Mouse (Mus musculus) fibroblast of lung, adult 2 months (primary cell): ENCODE data around the gene Cyfip2.

ENCODE experiments used
- DNase-seq: peaks from one replicate; pipeline ENCODE4 v3.0.0-alpha.2; 2011; ENCODE audit warnings: low read depth

Gene Cyfip2

DNA sequence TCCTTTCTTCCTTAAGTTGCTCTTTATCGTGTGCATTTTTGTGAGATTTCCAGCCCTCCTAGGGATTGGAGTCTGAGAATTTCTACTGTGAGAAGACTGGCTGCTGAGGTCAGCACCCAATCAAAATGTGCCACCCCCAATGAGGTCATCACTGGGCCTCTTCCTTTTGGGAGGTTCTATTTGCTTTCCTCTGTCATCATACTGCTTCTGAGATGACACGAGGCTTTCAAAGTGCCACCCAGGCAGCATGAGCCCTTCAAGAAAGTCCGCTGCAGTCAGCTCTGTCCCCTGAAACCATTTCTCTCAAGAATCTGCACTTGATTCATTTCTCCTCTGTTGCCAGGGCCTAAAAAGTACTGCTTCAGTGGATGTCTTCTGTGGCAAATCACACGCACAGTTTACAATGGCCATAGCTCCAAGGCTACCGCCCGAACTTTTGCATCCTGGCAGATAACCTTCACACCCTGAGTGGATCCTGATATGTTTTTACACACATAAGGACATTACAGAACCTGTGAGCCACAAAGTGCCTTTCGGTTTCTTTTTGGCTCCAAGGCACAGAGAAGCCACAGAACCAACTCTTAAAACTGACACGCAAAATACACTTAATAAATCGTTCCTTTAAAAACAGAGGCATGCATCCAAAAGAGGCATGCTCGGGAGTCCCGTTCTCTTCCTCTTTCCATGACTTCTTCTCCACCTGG is 4.2 kb downstream of the Cyfip2 start:
- DNase-seq: no peak

DNA sequence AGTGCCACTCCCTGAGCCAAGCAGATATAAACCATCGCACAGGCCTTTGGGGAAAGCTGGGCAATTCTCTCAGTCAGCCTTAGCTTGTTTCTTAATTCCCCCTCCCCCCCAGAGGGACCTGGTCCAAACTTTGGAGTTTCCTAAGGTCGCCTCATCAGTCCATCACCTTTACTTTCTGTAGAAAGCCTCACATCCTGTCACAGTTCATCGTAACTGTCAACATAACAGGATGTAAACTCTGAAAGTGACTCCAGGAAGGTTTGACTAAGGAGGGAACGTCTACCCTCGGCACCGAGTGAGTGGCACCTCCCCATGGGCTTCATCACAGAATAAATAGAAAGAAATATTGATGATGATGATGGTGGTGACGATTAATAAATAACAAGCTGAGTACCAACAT is 4.9 kb downstream of the Cyfip2 start:
- no peak for DNase-seq

DNA sequence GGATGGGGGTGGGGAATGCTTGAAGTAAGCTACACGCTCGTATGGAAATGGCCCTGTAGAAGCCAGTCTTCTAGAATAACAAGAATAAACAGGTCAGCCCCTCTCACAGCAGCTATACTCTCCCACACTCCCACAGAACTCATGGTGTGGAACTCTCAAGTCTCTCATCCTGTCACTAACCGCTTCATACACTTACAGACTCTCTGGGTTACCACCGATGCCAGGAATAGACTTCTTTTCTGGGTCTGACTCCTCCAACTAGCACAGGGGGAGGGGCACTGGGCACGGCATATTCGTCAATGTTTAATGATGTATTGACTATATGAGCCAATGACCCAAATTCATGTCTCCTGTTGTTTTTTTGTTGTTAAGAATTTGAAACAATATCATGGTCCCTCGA is 5.9 kb downstream of the Cyfip2 start:
- DNase-seq: no peak

DNA sequence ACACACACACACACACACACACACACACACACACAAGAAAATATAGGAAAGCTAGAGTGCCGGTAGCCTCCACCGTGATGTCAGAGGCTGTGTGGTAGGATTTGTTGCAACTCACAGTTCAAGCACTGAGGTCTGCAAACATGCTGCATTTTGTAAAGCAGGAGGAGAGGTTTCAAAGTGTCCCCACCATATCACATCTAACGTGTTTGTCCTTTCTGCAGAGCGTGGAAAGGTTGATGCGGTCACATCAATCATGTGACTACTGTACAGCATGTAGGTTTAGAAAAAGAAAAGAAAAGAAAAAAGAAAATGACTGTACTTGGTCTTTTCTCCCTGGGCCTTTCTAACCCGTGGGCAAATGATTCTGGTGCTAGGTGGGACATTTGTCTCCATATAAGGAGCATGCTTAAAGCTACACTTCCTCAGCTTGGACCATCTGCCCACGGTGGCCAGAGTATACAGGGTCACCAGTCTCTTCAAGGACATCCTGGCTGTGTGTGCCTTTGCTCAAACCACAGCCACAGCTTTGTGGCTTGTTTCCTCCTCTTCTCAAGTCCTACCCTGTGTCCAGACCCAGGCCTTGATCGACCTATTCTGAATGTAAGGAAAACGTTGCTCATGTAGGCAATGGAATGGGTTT is 6.7 kb downstream of the Cyfip2 start:
- no peak for DNase-seq

DNA sequence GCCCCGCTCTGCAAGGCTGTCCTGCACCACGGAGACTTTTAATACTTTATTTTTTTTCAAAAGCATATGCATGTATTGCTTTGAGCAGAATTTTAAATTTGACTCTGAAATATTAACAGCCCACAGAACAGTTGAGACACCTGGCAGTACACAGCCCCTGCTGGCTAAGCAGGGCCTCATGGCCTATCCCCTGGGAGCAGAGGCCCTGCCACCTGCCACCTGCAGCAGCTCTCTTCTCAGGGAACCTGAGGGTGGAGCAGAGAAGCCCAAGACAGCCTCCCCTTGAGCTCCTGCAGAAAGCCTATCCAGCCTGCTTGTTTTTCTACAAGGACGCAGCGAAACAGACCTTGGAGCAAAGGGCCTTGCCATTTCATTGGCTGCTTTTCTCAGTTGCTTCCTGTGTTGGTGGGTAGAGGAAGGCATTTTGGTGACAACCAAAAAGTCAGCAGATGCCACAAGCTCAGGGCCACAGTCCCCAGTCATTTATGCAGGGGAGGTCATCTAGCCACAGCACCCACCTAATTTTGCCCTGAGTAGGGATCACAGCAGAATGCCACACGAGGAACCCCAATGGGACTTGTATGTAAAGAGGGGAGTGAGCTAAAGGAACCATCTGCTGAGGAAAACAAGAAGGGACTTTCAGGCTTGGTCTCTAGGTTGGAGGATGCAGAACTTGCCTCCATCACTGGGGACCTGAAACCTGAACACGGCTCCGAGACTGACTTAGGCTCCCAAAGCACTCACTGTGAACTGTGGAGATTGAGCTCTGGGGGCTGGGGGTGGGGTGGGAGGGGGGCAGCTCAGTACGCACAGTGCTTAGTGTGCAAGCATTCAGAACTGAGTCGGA is 7.6 kb downstream of the Cyfip2 start:
- no peak for DNase-seq

DNA sequence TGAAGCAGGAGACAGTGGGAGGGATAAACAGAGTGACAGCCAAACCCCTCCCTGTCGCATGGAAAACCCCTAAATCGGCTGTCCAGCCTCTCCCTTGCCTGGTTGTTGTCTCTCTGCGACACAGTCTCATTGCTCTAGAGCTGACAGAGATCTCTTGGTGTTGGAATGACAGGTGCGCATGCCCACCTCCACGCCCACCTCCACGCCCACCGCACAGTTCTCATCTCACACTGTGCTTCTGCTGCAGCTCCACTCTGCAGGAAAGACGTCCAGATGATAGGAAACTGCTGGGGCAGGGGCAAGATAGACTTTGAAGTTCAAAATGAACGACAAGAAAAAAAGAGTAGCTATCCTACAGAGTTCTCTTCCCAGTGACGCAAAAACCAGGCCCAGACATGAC is 8.6 kb downstream of the Cyfip2 start:
- no peak for DNase-seq

DNA sequence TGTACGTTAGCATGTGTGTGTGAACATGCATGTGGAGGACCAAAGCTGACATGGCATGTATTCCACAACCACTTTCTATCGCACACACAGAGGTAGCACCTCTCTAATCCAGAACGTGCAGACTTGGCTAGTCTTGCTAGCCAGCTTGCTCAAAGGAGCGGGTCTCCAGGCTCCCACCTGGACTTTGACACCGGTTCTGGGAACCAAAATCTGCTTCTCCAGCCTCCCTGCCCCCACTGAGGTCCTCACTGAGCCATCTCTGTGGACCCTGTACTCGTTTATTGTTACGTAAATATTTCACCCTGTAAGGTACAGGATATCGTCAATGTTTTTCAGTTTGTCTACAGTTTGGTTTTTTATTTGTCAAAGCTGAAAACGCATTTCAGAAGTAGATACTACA is 10.2 kb downstream of the Cyfip2 start:
- no peak for DNase-seq

DNA sequence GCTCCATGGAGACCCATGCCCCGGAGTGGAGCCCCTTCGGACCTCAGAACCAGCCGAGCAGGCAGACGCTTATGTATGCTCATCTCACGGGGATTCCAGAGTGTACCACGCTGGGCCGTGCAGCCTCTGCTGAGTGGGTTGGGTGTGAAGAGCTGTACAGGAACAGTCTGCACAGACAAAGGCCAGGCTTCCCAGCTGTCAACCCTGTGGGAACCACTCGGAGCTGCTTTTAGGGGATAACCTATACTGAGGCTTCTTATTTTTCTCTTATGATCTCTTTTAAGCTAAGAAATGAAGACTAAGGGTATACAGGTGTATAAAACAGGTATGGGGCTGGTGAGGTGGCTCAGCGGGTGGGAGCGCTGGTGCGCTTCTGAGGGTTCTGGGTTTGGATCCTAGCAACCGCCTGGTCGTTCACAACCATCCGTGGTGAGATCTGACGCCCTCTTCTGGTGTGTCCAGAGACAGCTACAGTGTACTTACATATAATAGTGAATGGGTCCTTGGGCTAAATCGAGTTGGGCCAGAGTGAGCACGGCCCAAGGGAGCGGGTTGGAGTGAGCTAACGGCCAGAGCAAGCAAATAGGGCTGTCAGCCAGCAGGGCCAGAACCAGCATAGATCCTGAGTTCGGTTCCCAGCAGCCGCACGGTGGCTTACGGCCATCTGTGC is 10.9 kb downstream of the Cyfip2 start:
- DNase-seq: no peak

DNA sequence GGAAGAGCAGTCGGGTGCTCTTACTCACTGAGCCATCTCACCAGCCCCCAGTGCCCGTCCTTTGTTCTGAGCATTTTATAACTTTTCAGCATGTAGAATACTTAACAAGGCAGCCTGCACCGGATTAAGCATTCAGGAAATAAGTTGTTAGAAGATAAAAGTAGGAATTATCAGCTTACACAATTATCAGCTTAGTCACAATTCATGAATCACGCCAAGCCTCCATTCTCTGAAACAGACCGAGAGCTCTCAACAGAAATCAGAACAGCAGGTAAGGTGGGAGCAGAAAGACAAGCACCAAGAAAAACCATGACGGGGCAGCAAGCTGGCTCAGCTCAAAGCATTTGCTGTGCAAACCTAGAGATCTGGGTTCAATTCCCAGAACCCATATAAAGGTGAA is 12.8 kb downstream of the Cyfip2 start:
- DNase-seq: no peak

DNA sequence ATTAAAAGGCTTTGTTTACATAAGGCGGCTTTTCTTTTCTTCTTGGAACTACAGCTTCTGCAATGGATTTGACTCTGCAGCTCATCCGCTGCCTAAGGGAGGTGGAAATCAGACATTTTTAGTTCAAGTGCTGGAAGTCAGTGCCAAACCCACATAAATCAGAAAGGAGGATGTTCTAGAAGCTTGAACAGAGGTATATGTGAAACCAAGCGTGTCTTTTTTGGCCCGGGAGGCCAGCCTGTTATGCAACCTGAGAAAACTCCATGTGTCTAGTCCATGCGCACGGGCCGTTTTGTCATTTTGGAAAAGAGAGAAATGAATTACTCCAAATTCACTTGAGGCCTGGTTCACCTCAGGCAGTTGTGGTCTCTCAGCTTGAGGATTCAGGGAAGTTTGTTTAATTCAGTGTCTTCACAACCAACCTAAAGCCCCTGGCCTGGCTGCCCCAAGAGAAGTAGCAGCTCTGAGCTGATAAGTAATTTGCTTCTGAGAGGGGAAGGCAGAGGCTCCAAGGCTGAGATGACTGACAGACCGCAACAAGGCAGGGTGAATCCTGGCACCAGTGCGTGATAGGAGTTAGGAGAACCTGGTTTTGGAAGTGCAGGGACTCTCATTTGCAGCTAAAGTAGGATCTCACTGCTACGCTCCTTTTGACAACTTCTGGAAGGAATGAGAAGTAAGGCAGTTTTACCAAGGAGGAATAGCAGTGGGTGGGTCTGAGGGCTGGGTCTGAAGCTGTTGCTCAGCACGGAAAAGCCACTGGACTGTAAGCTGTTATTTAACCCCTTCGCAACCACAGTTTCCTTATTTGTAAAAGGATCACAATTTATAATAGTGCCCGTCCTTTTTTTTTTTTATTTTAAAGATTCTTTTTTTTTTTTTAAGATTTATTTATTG is 13.5 kb downstream of the Cyfip2 start:
- DNase-seq: no peak

DNA sequence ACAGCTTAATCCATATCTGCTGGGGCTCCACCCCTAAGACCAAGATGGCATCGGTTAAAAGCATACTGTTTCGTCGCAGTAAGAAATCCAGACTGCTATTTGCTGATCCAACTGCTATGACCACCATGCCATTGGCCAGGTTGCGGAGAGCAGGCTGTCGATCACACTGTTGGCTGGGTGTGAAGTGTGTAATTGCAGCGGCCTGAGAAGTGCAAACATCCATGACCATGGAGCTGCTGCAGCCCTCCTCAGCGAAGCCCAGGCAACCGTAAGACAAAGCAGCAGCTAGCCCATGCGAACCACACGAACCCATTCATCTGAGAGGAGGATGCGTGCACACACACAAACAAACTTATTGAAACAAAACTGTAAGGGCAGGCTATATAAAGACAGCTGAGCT is 18.3 kb downstream of the Cyfip2 start:
- DNase-seq: no peak

DNA sequence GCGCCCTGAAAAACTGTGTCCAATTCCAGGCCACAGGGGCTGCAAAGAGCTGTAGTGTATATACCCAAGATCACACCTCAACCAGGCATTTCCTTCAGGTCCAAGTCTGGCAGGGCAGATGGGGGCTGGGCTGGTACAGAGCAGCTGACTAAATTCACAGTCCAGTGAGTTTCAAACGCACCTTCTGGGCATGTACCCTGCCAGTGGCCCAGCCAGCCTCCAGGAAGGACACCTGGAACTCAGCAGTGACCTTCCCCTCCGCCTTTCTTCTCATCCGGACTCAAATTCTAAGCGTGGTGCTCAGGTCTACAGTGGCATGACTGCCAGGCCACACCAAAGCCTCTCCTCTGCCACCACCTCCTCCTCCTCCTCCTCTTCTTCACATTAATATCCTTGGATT is 19.2 kb downstream of the Cyfip2 start:
- no peak for DNase-seq

DNA sequence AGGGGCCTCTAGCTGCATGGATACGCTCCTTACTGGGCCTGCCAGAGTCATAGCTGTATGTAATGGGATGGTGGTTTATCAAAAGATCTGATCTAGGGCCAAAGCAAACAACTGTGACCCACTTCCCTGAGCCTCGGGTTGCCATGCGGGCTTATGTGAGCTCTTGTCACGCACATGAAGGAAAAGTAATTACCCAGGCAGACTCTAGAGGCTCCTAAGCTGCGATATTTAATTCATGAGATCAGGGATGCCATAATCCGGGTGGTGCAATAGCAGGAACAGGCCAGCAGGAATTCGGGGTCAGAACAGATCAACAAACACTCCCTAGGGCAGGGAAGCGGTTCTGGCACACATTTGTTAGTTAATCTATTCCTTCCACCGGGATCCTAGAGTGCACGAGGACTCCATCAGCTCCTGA is 21.7 kb downstream of the Cyfip2 start:
- DNase-seq: peak; percentile 5

DNA sequence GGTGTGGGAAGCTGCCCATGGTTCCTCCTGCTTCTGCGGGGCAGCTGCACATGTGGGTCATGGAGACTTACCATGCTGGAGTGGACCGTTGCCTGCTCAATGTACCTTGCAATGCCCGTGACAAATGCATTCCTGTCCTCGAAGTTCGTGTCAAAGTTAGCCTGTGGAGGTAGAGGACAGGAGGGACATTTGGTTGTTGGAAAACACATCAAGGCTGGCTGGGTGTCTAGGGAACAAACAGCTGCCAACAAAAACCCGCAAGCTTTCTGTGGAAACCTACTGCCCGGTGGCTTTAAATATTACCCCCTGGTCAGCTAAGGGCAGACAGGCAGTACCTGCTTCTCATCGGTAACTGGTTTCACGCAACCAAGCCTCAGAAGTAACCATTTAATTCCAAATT is 23.1 kb downstream of the Cyfip2 start:
- DNase-seq: no peak

DNA sequence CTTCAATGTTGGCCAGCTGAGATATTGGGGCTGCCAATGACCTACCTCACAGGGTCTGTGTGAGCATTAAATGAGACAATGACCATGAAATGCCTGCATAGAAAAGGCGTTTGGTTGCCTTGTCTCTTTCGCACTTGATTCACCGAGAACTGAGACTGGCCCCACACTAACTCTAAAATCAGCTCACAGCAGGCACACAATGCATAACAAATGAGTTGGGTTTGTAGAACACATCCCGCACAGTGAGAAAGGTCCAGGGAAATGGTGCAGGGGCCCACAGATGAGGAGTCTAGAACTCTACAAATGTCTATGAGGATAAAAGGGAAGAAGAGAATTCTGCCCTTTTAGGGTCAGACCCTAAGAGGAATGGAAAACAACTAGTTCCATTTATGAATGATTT is 23.6 kb downstream of the Cyfip2 start:
- no peak for DNase-seq

DNA sequence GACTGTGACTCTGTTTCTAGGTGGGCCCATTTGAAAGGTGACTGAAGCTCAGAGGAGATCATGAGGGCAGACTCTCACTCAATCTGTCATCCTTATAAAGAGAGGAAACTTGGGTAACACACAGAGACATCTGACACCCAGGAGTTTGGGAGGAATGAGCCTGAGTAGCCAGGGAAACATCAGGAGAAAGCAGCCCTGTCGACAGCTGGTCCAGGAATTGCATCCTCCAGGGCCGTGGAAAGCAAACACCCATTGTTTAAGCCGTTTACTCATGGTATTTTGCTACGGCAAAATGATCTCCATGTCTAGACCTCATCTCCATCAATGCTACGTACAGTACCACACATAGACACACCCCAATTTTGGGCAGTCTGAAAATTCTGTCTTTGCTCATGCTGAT is 24.6 kb downstream of the Cyfip2 start:
- no peak for DNase-seq

DNA sequence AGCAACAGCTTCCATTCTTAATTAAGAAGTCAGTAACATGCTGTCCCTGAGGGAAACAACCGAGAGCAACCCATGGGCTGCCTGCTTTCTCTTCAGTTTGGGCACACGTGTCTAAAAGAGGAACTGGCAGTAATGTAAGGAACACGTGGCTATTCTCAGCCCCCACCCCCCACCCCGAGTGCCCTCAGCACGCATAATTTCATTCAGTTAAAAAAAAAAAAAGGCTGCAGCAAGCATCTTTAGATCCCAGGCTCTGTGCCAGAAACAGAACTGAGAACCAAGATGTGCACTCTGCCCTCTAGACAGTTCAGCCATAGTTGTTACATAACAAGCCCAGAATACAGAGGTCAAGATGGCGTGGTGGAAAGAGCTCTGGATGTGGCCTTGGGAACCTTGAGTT is 25.9 kb downstream of the Cyfip2 start:
- DNase-seq: no peak

DNA sequence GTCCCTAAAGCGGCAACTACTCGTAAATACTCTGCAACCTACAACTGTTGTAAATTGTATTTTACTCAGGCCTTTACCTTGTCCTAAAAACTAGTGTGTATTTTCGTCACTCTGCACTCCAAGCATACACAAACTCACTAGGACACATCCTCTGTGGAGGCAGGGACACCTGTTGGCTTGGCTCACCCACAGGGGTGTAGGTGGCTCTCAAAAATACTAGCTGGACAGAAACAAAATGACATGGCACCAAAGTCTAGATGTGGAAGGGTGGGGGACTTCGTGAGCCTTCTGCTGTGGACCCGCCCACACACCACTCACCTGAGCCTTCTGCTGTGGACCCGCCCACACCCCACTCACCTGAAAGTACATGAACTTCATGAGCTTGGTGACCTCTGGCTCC is 28.9 kb downstream of the Cyfip2 start:
- no peak for DNase-seq

DNA sequence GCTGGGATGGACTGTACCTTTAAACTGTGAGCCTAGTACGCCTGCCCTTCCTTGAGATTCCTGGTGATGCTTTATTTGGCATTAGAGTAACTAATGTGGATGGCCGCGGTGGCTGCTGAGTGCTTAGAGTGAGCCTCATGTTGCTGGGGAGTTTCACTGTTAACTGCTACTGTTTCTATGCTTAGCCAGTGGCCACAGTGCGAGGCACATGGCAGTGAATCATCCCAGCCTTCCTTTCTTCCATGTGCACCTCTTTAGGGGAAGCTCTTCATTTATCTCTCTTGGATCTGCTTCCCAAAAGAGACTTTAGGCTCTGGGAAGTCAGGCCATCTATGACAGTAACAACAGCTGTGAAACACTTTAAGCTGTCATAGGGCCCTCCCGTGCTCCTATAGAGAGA is 30.0 kb downstream of the Cyfip2 start:
- no peak for DNase-seq

DNA sequence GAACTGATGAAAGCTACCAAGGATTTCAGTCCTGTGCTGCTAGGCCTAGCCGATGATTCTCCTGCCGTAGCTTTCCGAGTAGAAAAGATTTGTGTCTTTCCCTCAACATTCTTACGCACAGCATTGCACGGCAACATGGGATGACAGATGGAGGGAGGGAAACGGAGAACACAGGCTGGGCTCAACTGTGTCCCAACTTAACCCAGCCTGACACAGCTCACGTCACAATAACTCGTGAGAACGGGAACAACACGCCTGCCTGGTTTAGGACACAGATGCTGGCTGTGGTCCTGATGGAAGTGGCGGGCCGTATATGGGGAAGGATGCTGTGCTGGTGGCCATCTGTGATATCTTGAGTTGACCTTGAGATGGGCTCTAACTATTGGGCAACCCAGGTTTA is 34.0 kb downstream of the Cyfip2 start:
- no peak for DNase-seq

DNA sequence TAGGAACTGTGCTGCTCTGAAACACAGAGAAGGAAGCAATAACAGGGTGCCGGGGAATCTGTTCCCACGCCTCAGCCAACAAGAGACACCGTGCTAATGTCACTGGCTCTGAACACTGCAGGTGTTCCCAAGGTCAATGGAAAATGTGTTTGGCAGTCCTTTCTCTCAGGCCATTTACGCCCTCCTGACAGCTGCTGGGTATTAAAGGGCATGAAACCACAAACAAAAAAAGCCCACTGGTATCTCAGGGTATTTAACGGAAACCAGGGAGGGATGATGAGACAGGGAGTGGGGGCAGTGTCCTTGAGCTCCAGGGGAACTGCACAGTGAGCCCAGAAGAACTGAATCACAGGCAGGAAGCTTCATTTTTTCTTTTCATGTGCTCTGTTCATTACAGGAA is 34.5 kb downstream of the Cyfip2 start:
- no peak for DNase-seq

DNA sequence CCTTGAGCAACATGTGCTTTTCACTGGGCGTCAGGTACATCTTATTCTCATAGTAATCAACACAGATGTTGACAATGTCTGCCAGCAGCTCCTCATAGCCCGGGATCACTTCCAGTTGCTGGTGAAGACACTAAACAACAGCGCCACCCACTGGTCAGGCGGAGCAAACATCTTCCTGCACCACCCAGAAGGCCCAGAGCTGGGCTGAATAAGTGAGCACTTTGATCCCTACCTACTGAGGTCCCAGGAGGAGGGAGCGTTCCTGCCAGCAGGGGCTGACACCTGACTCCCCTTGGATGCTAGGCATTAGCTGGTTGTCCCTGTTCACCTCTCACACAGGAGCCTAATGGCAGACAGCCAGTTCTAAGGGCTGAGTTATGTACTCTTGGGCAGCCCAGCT is 35.9 kb downstream of the Cyfip2 start:
- DNase-seq: no peak
